Mouse (Mus musculus) midbrain, embryonic 10.5 days (tissue): ENCODE results near the gene Theg. TPM values are rescaled to one million over a fixed set of nuclear protein-coding genes. Genes with fewer than 3 reads are reported as not detected.

Source experiments
- DNase-seq: peaks from one replicate; pipeline ENCODE4 v3.0.0-alpha.2; 2017; ENCODE audit warnings: low spot score
- H3K27ac ChIP-seq: fragments of 300-500 bp; sonication (generic); replicated peaks from 2 replicates; pipeline ENCODE4 v1.5.1; 2016; ENCODE audit warnings: mild to moderate bottlenecking
- H3K27me3 ChIP-seq: fragments of 300-500 bp; sonication (generic); 2 replicates; pipeline ENCODE4 v1.6.1; 2016; ENCODE audit warnings: low read depth, mild to moderate bottlenecking; ENCODE audit not compliant: poor library complexity, severe bottlenecking
- H3K36me3 ChIP-seq: fragments of 300-500 bp; sonication (generic); 2 replicates; pipeline ENCODE4 v1.6.1; 2016; ENCODE audit warnings: mild to moderate bottlenecking, moderate library complexity
- H3K4me1 ChIP-seq: fragments of 300-500 bp; sonication (generic); 2 replicates; pipeline ENCODE4 v1.6.1; 2016
- H3K4me3 ChIP-seq: fragments of 300-500 bp; sonication (generic); 2 replicates; pipeline ENCODE4 v1.5.1; 2016; ENCODE audit warnings: mild to moderate bottlenecking, moderate library complexity
- H3K9me3 ChIP-seq: fragments of 300-500 bp; sonication (generic); replicated peaks from 2 replicates; pipeline ENCODE4 v1.6.1; 2016; ENCODE audit warnings: mild to moderate bottlenecking
- WGBS: fragments of 180-500 bp; shearing (Covaris S2); methylation state at CpG from one replicate; pipeline ENCODE4 v1.1.7; 2016; 5-methylcytosine and 5-hydroxymethylcytosine counted together
- microRNA-seq: library from miRNA; unstranded; fragments of <30 nt; microRNA quantifications from one replicate; pipeline ENCODE4, GENCODE M21; 2017
- polyA plus RNA-seq: library from polyadenylated mRNA; unstranded; fragments of >200 nt; fragmentation: Nextera tagmentation; extraction: Ambion mirVana; gene quantifications from 2 replicates; pipeline ENCODE4 v1.2.1, GENCODE M21; 2016

Theg gene
- polyA plus RNA-seq, 1 experiment from 2014 or later, result not detected

- Histone ChIP-seq H3K9me3 (no peaks in the 10 kb centered on the region), H3K4me3 (no peak overlapping the region), H3K36me3 (peaks cover 20% of the 10 kb centered on the region), H3K27ac (no peak overlapping the region), H3K27me3 (peaks cover 3% of the 10 kb centered on the region), H3K4me1 (no peaks in the 10 kb centered on the region; the same call in 1 of the 2 replicates)
- DNase-seq, result no peak
- WGBS, result 88% methylated on average over 12 of the region's 12 CpGs
Measured at GRCm38 (mm10) chr10:79526661-79527452, 60.3 kb downstream of the Theg start.

Small RNA genes within 50 kb of the gene (microRNA-seq; reads per million reads assigned to microRNA genes)
- gene Mir6909, result not detected

Other genes with a start within 250 kb of the Theg start
- gene Vmn2r82, start 230.8 kb downstream of the Theg start, polyA plus RNA-seq, result not detected in 2 replicates
- gene Vmn2r83, start 118.6 kb downstream of the Theg start, polyA plus RNA-seq, result not detected in 2 replicates
- 19.8 and 23.6 TPM in 2 replicates for gene Plpp2, start 53.5 kb downstream of the Theg start, polyA plus RNA-seq
- 69.9 and 72.8 TPM in 2 replicates for gene Mier2, start 32.1 kb downstream of the Theg start, polyA plus RNA-seq
- 0.06 and 0.11 TPM in 2 replicates for gene C2cd4c, start 26.7 kb upstream of the Theg start, polyA plus RNA-seq
- gene Shc2, start 50.6 kb upstream of the Theg start, polyA plus RNA-seq, result 18.5 and 20.1 TPM in 2 replicates
- not detected in 2 replicates for gene Odf3l2, start 58.4 kb upstream of the Theg start, polyA plus RNA-seq
- 0.89 and 1.1 TPM in 2 replicates for gene Madcam1, start 77.2 kb upstream of the Theg start, polyA plus RNA-seq
- gene Tpgs1, start 82.0 kb upstream of the Theg start, polyA plus RNA-seq, result 68.3 and 74.9 TPM in 2 replicates
- 223 and 270 TPM in 2 replicates for gene Cdc34, start 94.9 kb upstream of the Theg start, polyA plus RNA-seq
- 0.98 and 1.0 TPM in 2 replicates for gene Gzmm, start 101.7 kb upstream of the Theg start, polyA plus RNA-seq
- gene Bsg, start 117.2 kb upstream of the Theg start, polyA plus RNA-seq, result 607 and 655 TPM in 2 replicates
- 0.05 TPM in 2 replicates for gene Hcn2, start 129.3 kb upstream of the Theg start, polyA plus RNA-seq
- gene Polrmt, start 159.2 kb upstream of the Theg start, polyA plus RNA-seq, result 48.6 and 51.7 TPM in 2 replicates
- 0.27 and 0.42 TPM in 2 replicates for gene Fgf22, start 167.7 kb upstream of the Theg start, polyA plus RNA-seq
- 109 and 118 TPM in 2 replicates for gene Rnf126, start 179.6 kb upstream of the Theg start, polyA plus RNA-seq
- 1.1 and 1.8 TPM in 2 replicates for gene Fstl3, start 189.9 kb upstream of the Theg start, polyA plus RNA-seq
- 0.05 TPM in 1 of 2 replicates, not detected in the other for gene Prss57, start 203.6 kb upstream of the Theg start, polyA plus RNA-seq
- gene Palm, start 206.2 kb upstream of the Theg start, polyA plus RNA-seq, result 130 and 153 TPM in 2 replicates
- 0.46 and 0.67 TPM in 2 replicates for gene Misp, start 233.7 kb upstream of the Theg start, polyA plus RNA-seq